10 mouse cellular contexts compared by ENCODE assay signal in genomic region chr11:75904501-75904900, GRCm38 (mm10). TPM values are rescaled to one million over a fixed set of nuclear protein-coding genes. Genes with fewer than 3 reads are reported as not detected.
DNase-seq lines count a peak whose midpoint lies in the region; ATAC-seq lines count a peak whose summit lies in the region.
"Had no signal": no experiment of that assay in that cellular context is flagged by ENCODE, and none has a peak within 500 bp of the region (broad histone marks: within the 10 kb centered on the region; RNA-seq: fewer than 3 reads in every experiment).

No protein-coding gene starts in this region.

- peaks cover 7% of the 10 kb centered on the region; the same call in 1 of the 2 replicates for H3K36me3 ChIP-seq in intestine, embryonic 14.5 days (ENCODE audit: control insufficient read depth, insufficient read depth, low read length)
- no peaks in the 10 kb centered on the region for H3K36me3 ChIP-seq in limb, embryonic 10.5 days
- H3K36me3 ChIP-seq: limb, embryonic 15.5 days had no signal

- peak overlapping the region; percentile 77 for H3K27ac ChIP-seq in intestine, embryonic 14.5 days (ENCODE audit: low read depth)
- no peak overlapping the region; the same call in 1 of the 2 replicates for H3K27ac ChIP-seq in limb, embryonic 10.5 days
- H3K27ac ChIP-seq: layer of hippocampus, adult 2 months; limb, embryonic 15.5 days had no signal

- no peaks in the 10 kb centered on the region for H3K9me3 ChIP-seq in intestine, embryonic 14.5 days (ENCODE audit: control insufficient read depth, low read length)
- no peaks in the 10 kb centered on the region for H3K9me3 ChIP-seq in limb, embryonic 10.5 days (replicated peaks)
- H3K9me3 ChIP-seq: limb, embryonic 15.5 days had no signal

- no peaks in the 10 kb centered on the region for H3K27me3 ChIP-seq in intestine, embryonic 14.5 days (replicated peaks; ENCODE audit: control insufficient read depth, insufficient read depth, low read length)
- peaks cover 24% of the 10 kb centered on the region for H3K27me3 ChIP-seq in limb, embryonic 10.5 days (ENCODE audit: low read depth, poor library complexity, severe bottlenecking)
- H3K27me3 ChIP-seq: limb, embryonic 15.5 days had no signal

- no peak overlapping the region for H3K4me3 ChIP-seq in intestine, embryonic 14.5 days (ENCODE audit: low read depth, low read length)
- no peak overlapping the region for H3K4me3 ChIP-seq in limb, embryonic 10.5 days
- H3K4me3 ChIP-seq: layer of hippocampus, adult 2 months; limb, embryonic 15.5 days had no signal

- 0 out of 2 replicates have a peak overlapping the region, but pooled peaks have one; percentile 4 for H3K4me2 ChIP-seq in intestine, embryonic 14.5 days (ENCODE audit: low read length)
- H3K4me2 ChIP-seq: limb, embryonic 15.5 days had no signal

- DNase-seq in lung, postnatal 10 days, result peak; percentile 13
- no peak for DNase-seq in lung, postnatal 36 days
- no peak for DNase-seq in intestine, embryonic 14.5 days (ENCODE audit: low spot score)
- DNase-seq in kidney, postnatal 10 days, result peak; percentile 53
- DNase-seq in retina, embryonic 14.5 days (ENCODE audit: low spot score), result peak; percentile 51
- DNase-seq in thymus, postnatal 0 days (ENCODE audit: low spot score), result no peak
- DNase-seq in T-cell, adult 2 months (ENCODE audit: low spot score), result no peak
- no peak for DNase-seq in limb, embryonic 10.5 days (ENCODE audit: low spot score)

- peaks cover 31% of the 10 kb centered on the region for H3K4me1 ChIP-seq in intestine, embryonic 14.5 days (replicated peaks; ENCODE audit: control insufficient read depth, insufficient read depth, low read length)
- H3K4me1 ChIP-seq in limb, embryonic 10.5 days, result peaks cover 23% of the 10 kb centered on the region
- H3K4me1 ChIP-seq: limb, embryonic 15.5 days had no signal

- 18% methylated on average over 5 of the region's 5 CpGs for WGBS in intestine, embryonic 14.5 days
- WGBS in limb, embryonic 10.5 days, result 48% methylated on average over 5 of the region's 5 CpGs

- peak overlapping the region; percentile 29; the same call in 1 of the 2 replicates for H3K9ac ChIP-seq in intestine, embryonic 14.5 days (ENCODE audit: low read length)
- H3K9ac ChIP-seq: limb, embryonic 15.5 days had no signal

- ATAC-seq in intestine, embryonic 14.5 days (replicated peaks; ENCODE audit: low FRiP score, low TSS enrichment, low read depth), result 0 out of 2 replicates have a peak, but pooled peaks have one; percentile 45

RNA-seq across cellular contexts. Expression of gene Rph3al, which starts 33.7 kb away (rescaled TPM):
- polyA plus RNA-seq in intestine, embryonic 14.5 days (2014; fragmentation: Nextera tagmentation; extraction: Ambion mirVana), result 17.0 and 21.7 TPM in 2 replicates
- polyA plus RNA-seq in thymus, postnatal 0 days (2015; fragmentation: Nextera tagmentation; extraction: Ambion mirVana), result 4.2 and 4.3 TPM in 2 replicates
- polyA plus RNA-seq in limb, embryonic 10.5 days (2016; fragmentation: Nextera tagmentation; extraction: Ambion mirVana), result 1.2 and 2.4 TPM in 2 replicates

Comparison
In these comparisons a context has a peak if more than half of its experiments do, and no peak if none do; other contexts are left out.
1. DNase-seq: peak in lung, postnatal 10 days (single experiment), kidney, postnatal 10 days (single experiment) and retina, embryonic 14.5 days (single experiment); none in lung, postnatal 36 days (single experiment), intestine, embryonic 14.5 days (single experiment), thymus, postnatal 0 days (single experiment), T-cell, adult 2 months (single experiment) and limb, embryonic 10.5 days (single experiment).